Mouse (Mus musculus) thymus, adult 2 months (tissue): ENCODE data around the gene Hmgb2.

Experiments
- CTCF ChIP-seq: fragments of 200-500 bp; IDR thresholded peaks from 2 replicates; pipeline ENCODE4 v1.5.1; 2012; ENCODE audit warnings: mild to moderate bottlenecking, control low read depth, low read length, moderate library complexity, borderline replicate concordance; ENCODE audit not compliant: control insufficient read depth, poor library complexity, insufficient read depth; ENCODE audit errors: extremely low read depth
- POLR2A ChIP-seq: fragments of 200-500 bp; IDR thresholded peaks from 2 replicates; pipeline ENCODE4 v1.6.1; 2012; ENCODE audit warnings: mild to moderate bottlenecking, low read length, control low read depth, moderate library complexity; ENCODE audit not compliant: control insufficient read depth, poor library complexity, insufficient read depth; ENCODE audit errors: extremely low read depth

- no peak for TF ChIP-seq POLR2A
- no peak for TF ChIP-seq CTCF
Observed at GRCm38 (mm10) chr8:57507556-57508063, 4.1 kb upstream of the Hmgb2 start.
